Mouse (Mus musculus): ENCODE results near the gene Ext2.

Ext2 gene

GRCm38 (mm10) chr2:93805523-93805922, 16.8 kb downstream of the Ext2 start:
- DNase-seq: no peak

DNA sequence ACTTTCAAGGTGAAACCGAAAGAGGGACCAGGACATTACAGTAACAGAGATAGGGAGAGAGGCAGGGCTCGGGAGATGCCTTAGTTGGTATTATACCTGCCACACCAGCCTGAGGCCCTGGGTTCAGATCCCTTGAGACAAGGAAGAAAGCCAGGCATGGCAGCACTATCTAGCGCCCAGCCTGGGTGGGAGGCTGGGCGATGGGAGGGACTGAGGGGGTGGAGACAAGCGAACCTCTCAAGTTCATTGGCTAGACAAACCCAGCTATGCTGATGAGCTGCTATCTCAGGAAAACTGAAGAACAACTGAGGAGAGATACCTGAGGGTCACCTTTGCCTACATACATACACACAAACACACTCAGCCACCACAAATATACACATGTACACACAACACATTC, 17.3 kb downstream of the Ext2 start:
- no peak for DNase-seq

DNA sequence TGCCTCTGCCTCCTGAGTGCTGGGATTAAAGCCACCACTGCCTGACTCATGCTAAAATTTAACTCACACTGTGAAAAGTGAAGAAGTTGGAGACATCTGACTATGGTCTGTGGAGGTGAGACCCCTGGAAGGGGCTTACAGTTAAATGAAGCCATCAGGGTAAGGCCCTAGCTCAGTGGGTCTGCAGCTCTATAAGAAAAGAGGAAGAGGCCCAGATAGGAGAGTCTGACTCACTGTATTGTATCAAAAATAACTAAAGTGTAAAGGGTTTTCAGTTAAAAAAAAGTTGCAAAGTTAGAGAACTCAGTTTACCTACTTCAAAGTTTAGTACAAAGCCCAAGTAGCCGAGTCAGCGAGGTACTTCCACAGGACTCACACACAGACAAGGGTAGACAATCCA, 19.4 kb downstream of the Ext2 start:
- no peak for DNase-seq

GRCm38 (mm10) chr2:93801097-93801496, 21.3 kb downstream of the Ext2 start:
- no peak for DNase-seq

DNA sequence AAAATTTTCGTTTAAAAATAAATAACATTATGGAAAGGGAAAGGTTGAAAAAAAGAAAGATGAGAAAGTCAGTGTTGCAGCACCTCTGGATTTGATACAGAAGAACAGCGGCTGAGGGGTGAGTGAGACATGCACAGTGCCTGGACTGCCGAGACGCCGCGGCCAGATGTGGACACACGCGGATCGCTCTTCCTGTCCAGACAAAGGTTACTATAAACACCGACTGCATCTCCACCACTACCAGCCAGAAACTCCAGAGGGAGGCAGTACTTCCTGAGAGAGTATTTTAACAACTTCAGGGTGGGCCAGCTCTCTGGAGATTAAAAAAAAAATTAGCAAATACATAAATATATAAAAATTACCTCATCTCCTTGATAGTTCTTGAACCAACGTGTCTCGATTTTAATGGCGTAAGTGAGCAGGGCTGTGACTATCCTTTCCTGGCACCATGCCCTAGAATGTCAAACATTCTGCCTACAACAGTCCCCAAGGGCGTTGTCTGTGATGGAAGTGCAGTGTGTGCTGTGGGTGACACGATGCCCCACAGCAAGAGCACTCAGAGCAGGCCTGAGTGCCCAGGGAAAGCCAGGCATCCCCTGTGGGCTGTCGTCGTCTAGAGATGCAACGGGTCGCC, 25.1 kb downstream of the Ext2 start:
- no peak for DNase-seq

- DNase-seq: no peak
Observed at GRCm38 (mm10) chr2:93794375-93794774, 28.0 kb downstream of the Ext2 start.

- no peak for DNase-seq
Observed at GRCm38 (mm10) chr2:93791516-93792499, 30.6 kb downstream of the Ext2 start.

GRCm38 (mm10) chr2:93790798-93791345, 31.5 kb downstream of the Ext2 start:
- no peak for DNase-seq

- no peak for DNase-seq
Observed at GRCm38 (mm10) chr2:93788557-93788956, 33.8 kb downstream of the Ext2 start.

- peak; percentile 52 for DNase-seq
Observed at GRCm38 (mm10) chr2:93786175-93786574, 36.2 kb downstream of the Ext2 start.

DNA sequence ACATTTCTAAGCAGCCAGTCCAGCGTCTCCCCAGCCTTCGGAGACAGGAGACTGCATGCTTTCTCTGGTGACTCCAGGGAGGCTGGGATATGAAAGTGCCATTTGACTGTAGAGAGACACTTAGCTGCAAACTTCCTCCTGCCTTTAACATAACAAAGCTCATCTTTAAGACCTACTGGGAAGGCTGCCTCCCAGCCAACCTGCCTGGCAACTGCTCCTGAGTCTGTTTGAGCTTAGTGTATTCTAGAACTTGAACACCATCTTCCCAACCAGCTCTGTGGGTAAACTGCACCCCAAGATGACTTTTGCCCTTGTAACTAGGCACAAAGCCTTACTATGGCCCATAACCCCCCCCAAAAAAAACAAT, 37.0 kb downstream of the Ext2 start:
- no peak for DNase-seq

DNA sequence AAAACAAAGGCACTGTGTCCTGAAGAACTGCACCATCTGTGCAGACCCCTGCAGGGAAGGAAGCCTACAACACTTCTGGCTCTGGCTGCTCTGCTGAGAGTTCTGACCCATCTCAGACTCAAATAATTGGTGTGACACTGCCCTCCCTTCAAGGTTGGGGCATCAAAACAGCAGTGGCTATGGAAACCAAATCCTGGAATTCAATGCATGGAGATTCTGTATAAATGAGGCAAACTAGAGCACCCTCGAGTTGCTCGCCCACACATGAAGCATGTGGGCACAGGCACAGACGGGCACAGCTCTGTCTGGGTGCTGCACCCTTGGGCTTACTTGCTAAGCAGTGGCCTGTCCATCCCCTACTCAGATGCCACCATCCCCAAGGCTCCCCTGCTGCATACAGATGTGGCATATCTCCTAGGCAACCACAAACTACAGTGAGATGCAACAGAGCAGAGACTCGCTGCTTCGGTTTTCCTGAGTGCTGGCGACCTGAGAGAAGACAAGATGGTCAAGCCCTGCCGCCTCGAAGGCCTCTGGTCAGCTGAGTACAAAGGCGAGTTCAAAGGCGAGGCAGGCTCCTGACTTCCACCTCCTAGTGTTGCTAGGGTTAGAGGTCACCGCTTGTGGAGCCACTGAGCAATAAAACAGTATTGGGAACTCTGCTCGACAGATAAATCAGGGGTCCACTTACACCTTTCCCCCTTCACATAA, 37.5 kb downstream of the Ext2 start:
- no peak for DNase-seq

GRCm38 (mm10) chr2:93783926-93784539, 38.3 kb downstream of the Ext2 start:
- no peak for DNase-seq

DNA sequence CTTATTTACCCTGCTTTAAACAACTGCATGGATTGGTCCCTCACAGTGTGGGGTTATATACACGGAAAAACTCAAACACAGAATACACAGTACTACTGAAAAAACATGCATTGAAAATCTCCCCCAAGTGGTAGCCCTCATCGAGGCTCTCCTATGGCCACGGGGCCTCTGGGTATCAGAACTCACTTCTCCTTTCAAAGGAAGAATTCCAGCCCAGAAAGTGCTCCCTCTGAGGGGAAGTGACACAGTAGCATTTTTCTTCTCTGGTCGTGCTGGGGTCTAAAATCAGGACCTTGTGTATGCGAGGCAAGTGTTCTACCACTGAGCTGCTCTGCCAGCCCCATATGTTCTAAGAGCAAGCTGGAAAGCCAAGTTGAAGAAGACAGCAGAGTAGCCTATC, 39.7 kb downstream of the Ext2 start:
- no peak for DNase-seq

GRCm38 (mm10) chr2:93782156-93782555, 40.2 kb downstream of the Ext2 start:
- no peak for DNase-seq

- DNase-seq: no peak
Observed at GRCm38 (mm10) chr2:93780528-93780927, 41.8 kb downstream of the Ext2 start.

GRCm38 (mm10) chr2:93779897-93780208, 42.5 kb downstream of the Ext2 start:
- DNase-seq: no peak

DNA sequence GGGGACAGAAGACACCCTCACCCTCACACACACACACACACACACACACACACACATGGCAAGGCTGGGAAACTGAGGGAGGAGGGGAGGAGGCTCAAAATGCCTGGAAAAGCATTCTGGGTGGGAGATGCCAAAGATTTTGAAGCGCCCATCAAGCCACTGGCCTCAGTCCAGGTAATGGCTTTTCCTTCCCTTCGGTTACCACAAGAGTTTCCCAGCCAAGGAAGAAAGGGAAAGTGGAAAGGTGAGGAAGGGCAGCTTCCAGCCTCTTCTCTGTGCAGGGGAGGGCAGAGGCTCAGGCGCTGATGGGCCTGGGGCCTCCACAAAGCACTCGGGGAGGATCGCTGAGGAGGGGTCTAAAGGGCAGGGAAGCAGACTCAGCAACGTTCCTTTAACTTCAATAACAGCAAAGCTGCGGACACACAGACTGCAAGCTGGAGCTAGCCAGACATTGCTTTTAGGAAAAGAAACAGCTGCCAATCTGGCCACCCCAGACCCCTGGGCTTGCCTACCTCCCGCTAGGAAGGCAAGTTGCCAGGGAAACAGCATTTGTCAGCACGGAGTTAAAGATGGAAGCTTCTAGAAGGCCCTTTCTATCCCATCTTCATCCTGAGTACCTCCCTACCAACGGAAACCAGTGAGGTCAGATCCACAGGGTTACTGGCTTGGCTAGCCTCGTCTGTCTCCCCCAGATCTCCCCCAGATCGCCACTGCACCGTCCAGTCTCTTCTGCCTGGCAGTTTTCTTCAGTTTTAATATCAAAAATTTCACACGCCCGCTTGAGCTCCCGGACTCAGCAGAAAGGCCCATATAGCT, 43.1 kb downstream of the Ext2 start:
- no peak for DNase-seq

GRCm38 (mm10) chr2:93778616-93779015, 43.8 kb downstream of the Ext2 start:
- DNase-seq: no peak

- no peak for DNase-seq
Observed at GRCm38 (mm10) chr2:93777056-93777430, 45.3 kb downstream of the Ext2 start.

DNA sequence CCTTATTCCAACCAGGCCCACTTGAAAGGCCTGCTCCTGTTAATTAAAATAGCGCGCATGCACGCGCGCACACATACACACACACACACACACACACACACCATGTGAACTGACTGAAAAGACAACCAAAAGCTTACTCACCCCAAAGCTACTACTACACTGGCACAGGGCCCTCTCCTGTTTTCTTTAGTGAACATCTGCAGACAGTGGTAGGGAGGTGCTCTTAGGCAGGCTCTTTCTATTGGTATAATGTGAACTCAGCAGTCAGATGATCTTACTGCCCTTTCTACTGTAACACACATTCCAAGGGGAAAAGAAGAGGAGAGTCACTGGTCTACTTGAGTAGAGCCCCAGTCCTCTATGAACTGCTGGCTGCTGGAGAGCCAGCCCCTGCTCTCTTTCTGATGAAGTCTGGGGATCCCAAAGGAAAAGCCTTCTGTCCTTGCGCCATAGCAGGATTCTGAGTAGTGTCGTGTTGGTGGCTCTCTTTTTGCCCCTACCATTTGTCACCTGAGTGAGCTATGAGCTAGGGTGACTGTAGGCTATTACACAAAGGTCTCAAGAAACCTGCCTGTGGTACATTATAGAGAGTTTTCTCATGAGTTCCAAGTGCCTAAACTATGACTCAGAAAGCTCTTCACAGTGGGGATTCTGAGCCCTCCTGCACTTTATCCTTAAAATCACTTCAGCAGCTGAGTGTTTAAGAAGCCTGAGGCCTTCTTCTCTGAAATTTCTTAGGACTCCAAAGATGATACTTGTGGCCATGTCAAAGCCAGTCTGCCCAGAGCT, 45.9 kb downstream of the Ext2 start:
- no peak for DNase-seq
